Mouse (Mus musculus): ENCODE data around the gene Grik3. TPM values are rescaled to one million over a fixed set of nuclear protein-coding genes. Genes with fewer than 3 reads are reported as not detected.

Grik3 gene
- not detected in 2 replicates for polyA plus RNA-seq (2012; ENCODE audit: insufficient read depth, insufficient read length, missing spikeins)

DNA sequence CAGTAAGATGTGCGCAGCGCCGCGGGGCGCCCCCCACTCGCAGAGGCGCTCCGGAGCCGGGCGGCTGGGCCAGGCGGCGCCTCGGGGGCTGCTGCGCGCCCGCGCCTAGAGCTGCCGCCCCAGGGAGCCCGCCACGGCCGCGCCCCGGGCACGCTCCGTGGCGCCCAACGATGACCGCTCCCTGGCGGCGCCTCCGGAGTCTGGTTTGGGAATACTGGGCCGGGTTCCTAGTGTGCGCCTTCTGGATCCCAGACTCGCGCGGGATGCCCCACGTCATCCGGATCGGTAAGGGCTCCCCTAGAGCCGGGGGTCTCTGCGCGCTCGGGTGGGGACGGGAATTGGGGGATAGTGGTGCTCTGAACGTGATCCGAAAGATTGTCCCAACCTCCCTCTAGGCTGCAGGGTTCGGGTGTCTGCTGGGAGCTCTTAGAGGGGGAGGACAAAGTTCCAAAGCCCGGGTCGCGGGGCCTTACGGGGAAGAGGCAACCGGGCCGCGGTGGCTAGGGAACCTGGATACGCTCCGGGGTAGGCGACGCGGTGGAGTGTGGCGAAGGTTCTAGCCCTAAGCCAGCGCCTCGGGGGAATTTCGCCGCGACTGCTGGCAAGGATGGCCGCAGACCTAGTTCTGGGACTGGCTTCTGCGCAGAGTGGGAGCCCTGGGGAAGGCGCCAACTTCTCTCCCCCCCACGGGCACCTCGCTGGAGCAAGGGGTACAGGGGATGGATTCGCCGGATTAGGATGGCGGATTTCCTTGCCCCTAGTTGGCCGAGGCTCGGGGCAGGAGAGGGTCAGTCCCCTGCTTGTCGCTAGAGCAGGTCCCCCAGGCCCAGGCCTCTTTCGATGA, at the start of gene Grik3:
Grik3 (plus strand) TSS at position 40 of the 844 bp plus-strand sequence.
- no peaks in the 10 kb centered on the region for H3K4me1 ChIP-seq (ENCODE audit: control insufficient read depth, insufficient read depth, insufficient read length, low read length)
- H3K4me3 ChIP-seq (ENCODE audit: insufficient read depth, low read depth, low read length) = no peak within 1 kb of the TSS
- no peak within 1 kb of the TSS for H3K27ac ChIP-seq (replicated peaks; ENCODE audit: low read depth, low read length)

DNA sequence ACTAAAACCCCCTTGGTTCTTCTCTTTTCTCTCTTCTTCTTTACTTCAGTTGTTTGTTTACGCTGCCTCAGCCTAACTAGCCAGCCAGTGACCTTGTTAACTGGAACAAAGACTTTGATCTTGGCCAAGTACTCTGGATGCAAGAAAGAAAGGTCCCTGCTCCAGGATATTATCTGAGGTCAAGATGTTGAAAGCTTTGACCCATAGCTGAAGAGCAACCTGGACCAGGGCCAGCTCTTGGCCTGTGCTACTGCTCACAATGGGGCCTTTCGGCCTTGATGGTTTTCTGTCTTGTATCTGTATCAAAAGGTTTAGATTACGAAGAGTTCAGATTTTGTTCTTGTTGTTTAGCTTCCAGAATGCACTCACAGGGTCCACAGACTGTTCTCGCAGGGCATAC, 48.7 kb upstream of the Grik3 start:
- Histone ChIP-seq H3K27ac (replicated peaks; ENCODE audit: low read depth, low read length) (no peak overlapping the region), H3K4me1 (ENCODE audit: control insufficient read depth, insufficient read depth, insufficient read length, low read length) (no peaks in the 10 kb centered on the region), H3K4me3 (ENCODE audit: insufficient read depth, low read depth, low read length) (no peak overlapping the region)

DNA sequence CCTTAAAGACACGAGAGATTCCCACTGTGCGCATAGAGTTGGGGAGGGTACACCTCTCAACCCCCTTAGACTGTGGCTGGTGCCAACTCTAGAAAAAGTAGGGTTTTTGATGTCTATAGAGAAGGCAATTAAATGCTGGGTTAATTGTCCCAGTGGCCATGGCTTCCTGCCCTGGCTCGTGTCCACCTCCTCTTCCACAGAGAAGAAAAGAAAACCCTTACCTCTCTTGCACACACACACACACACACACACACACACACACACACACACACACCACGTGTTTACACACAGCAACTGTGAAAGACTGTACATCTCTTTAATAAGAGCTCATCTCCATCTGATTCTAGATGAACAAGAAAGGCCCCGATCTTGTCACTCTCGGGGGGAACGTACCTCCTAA, 46.1 kb upstream of the Grik3 start:
- Histone ChIP-seq H3K4me3 (ENCODE audit: insufficient read depth, low read depth, low read length) (no peak overlapping the region), H3K27ac (replicated peaks; ENCODE audit: low read depth, low read length) (no peak overlapping the region), H3K4me1 (ENCODE audit: control insufficient read depth, insufficient read depth, insufficient read length, low read length) (no peaks in the 10 kb centered on the region)

DNA sequence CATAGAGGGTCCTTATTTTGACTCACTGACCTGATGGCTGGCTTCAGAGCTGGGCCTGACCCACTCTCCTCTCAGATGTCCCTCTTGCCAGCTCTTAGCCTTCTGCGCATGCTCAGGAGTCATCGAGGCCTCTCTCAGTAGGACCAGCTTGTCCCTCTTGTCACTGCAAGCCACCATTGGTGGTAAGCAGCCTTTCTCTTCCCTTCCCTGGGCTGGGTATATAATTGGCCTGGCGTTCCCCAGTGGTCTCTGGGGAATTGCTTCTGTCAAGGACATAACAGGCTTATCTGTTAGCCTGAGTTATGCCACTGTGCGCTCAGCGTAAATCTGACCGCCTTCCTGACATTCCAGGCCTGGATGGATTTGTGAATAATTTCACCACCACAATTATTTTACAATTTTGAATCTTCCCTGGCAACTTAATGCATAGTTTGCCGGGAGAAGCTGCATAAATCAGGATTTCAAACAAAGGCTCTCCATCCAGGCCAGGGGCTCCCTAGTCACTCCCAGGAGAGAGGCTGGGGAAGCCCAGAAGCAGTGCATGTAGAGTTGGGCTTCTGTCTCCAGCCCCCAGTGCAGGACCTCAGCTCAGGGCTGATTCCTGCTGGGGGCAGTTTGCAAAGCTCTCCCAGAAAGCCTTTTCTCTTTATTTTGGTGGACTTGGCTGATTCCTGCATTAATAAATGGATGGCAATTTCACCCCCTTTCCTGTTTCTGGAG, 39.7 kb upstream of the Grik3 start:
- Histone ChIP-seq H3K4me3 (ENCODE audit: insufficient read depth, low read depth, low read length) (no peak overlapping the region), H3K27ac (replicated peaks; ENCODE audit: low read depth, low read length) (no peak overlapping the region), H3K4me1 (ENCODE audit: control insufficient read depth, insufficient read depth, insufficient read length, low read length) (no peaks in the 10 kb centered on the region)

DNA sequence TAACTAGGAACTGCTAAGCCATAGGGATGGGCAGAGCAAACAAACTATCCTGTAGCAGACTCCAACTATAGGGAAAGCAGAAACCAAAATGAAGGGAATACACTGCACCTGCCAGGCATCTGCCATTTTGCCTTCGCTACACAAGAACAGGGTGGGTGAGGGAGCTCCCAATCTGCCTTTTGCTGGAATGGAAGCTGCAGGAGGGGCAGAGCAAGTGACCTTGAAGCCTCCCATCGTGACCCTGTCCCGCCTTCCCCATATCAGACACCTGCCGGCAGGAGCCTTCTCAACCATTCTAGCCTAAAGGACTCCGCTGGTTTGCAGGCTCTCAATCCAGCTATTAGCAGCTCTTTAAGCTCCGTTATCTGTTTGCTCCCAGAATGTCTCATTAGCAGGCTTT, 38.7 kb upstream of the Grik3 start:
- H3K4me1 ChIP-seq (ENCODE audit: control insufficient read depth, insufficient read depth, insufficient read length, low read length) = no peaks in the 10 kb centered on the region

DNA sequence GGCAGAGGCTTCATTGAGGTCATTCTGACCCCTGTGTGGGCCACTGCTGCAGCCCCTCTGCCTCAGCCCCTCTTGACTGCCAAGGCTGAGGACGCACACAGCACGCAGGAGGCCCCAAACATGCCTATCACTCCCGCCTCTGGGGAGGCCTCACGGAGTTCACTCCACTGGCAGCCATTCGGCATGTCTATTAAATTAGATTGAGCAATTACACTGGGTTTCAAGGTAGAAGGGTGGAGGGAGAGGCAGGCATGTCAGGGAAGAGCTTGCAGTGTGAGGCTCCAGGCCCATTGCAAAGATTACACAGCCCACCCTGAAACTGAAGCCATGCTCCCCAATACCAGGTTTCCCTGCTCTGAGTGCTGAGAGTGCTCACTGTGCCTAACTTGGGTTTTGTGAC, 34.0 kb upstream of the Grik3 start:
- no peak overlapping the region for H3K4me3 ChIP-seq (ENCODE audit: insufficient read depth, low read depth, low read length)
- no peaks in the 10 kb centered on the region for H3K4me1 ChIP-seq (ENCODE audit: control insufficient read depth, insufficient read depth, insufficient read length, low read length)
- no peak overlapping the region for H3K27ac ChIP-seq (replicated peaks; ENCODE audit: low read depth, low read length)

More for the DNA sequence above, 38.7 kb upstream of the Grik3 start:
- Histone ChIP-seq H3K4me3 (ENCODE audit: insufficient read depth, low read depth, low read length) (no peak overlapping the region), H3K27ac (replicated peaks; ENCODE audit: low read depth, low read length) (no peak overlapping the region)

DNA sequence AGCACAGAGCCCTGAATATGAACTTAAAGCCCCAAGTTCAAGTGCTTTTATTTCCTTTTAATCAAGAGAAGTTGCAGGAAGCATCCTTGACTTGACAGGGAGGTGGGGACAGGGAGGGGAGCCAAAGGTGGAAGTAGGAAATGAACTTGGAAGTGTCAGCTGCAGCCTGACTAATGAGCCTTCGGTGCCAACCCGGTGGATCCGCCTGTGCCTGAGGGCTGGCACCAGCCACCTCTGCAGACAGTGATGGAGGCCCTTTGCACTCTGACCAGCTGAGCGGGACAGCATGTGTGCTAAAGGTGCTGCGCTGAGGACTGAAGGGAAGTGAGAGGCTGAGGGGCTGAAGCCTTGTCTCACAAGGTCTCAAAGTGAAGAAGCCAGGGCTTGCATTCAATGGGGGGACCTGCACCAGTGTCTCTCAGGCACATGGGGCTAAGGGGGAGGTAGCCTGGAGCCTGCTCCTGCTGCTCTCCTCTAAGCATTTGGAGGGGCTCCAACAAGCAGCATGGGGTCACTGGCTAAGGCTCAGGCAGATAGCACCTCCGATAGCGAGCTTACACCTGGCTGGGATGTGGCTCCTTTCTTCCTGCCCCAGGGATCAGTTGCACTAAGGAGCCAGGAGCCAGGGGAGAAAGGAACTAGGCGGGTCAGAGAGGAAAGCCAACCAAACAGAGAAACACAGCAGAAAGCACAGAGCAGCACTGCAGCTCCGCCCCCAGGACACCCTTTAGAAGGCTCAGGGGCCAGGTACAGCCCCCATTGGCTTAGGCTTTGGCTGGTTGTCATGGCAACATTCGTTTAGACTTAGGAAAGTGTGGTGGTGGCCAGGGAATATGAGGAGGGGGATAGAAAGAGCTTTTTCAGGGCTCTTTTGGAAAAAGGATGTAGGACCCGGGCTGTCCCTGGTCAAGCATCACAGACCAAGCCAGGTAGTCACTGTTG, 33.1 kb upstream of the Grik3 start:
- no peaks in the 10 kb centered on the region for H3K4me1 ChIP-seq (ENCODE audit: control insufficient read depth, insufficient read depth, insufficient read length, low read length)
- H3K4me3 ChIP-seq (ENCODE audit: insufficient read depth, low read depth, low read length) = no peak overlapping the region
- H3K27ac ChIP-seq (replicated peaks; ENCODE audit: low read depth, low read length) = no peak overlapping the region

DNA sequence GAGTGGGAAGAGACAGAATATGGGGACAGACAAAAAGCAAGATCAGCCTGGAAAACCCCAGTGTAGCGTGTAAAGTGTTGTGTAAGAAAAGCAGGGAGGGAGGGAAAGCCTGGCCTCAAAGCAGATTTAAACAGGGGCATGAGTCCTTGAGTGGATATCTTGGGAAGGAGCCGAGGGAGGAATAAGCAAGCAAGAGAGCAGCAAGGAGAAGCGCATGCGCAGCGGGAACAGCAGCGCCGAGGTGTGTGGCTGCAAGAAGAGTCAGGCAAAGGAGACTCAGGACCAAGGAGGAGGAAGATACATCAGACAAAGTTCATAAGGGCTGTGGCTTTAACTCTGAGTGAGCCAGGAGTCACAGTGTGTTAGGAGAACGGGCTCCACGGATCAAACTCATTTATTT, 30.7 kb upstream of the Grik3 start:
- H3K4me3 ChIP-seq (ENCODE audit: insufficient read depth, low read depth, low read length) = no peak overlapping the region
- H3K4me1 ChIP-seq (ENCODE audit: control insufficient read depth, insufficient read depth, insufficient read length, low read length) = no peaks in the 10 kb centered on the region
- H3K27ac ChIP-seq (replicated peaks; ENCODE audit: low read depth, low read length) = no peak overlapping the region

DNA sequence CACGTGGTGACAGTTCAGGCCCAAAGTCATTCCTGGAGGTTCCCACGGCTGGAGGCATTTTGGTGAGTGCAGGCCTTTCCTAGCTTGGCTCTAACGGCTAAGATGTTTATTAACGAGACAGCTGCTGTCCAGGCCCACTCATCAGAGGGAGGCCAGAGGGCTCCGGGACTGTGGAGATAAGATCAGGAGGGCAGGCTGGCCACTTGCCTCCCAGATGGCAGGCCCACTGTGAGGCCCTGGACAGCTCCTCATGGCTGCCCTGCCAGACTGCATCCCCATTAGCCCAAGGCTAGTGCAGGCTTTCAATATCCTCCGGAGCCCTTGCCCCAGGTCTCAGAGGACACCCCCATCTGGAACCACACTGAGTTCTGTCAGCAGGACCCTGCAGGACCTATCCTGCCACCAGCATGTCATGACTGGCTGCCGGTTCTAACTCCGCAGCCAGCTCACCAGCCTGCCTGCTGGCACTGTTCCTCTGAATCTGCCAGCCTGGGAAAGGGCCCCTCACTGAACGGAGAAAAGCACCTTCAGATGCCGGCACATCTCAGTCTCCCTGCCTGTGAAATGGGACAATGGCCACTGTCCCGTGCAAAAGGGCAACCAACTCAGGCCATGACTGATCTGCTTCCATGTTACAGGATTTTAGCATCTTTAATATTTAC, 20.7 kb upstream of the Grik3 start:
- H3K4me3 ChIP-seq (ENCODE audit: insufficient read depth, low read depth, low read length) = no peak overlapping the region
- H3K27ac ChIP-seq (replicated peaks; ENCODE audit: low read depth, low read length) = no peak overlapping the region
- H3K4me1 ChIP-seq (ENCODE audit: control insufficient read depth, insufficient read depth, insufficient read length, low read length) = no peaks in the 10 kb centered on the region

DNA sequence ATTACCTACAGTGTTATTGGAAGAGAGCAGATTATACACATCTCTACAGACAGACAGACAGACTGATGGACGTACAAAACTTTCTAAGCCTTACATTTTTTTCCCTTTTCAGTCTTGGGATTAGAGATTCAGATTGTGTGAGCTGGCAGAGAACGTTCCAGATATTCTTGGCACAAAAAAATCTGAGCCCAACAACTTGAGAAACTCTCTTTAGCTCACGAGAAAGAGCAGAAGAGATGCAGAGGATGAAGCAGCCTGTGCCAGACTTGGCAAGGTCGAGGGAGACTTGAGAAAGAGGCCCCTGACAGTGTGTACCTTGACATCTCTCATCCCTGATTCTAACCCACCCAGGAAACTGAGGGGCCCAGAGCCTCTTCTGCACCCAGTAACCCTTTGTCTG, 15.6 kb upstream of the Grik3 start:
- no peak overlapping the region for H3K27ac ChIP-seq (replicated peaks; ENCODE audit: low read depth, low read length)
- no peak overlapping the region for H3K4me3 ChIP-seq (ENCODE audit: insufficient read depth, low read depth, low read length)
- H3K4me1 ChIP-seq (ENCODE audit: control insufficient read depth, insufficient read depth, insufficient read length, low read length) = no peaks in the 10 kb centered on the region

DNA sequence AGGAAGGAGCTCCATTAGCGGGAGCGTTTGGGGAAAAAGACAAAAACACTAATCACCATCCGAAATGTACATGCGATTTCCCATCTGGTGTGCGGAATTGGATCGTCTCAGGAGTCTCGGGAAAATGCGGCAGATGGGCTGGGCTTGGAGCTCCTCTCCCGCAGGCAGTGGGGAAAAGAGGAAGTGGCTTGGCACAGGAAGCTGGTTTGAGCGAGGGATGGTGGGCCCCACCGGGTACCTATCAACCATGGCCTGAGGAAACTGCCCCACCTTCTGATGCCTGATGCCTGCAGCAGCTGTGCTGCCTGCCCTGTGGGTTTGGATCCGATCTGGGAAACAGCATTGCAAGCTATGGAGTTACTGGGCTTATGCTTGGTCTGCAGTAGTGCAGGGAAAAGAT, 12.4 kb upstream of the Grik3 start:
- Histone ChIP-seq H3K4me3 (ENCODE audit: insufficient read depth, low read depth, low read length) (no peak overlapping the region), H3K4me1 (ENCODE audit: control insufficient read depth, insufficient read depth, insufficient read length, low read length) (no peaks in the 10 kb centered on the region), H3K27ac (replicated peaks; ENCODE audit: low read depth, low read length) (no peak overlapping the region)

DNA sequence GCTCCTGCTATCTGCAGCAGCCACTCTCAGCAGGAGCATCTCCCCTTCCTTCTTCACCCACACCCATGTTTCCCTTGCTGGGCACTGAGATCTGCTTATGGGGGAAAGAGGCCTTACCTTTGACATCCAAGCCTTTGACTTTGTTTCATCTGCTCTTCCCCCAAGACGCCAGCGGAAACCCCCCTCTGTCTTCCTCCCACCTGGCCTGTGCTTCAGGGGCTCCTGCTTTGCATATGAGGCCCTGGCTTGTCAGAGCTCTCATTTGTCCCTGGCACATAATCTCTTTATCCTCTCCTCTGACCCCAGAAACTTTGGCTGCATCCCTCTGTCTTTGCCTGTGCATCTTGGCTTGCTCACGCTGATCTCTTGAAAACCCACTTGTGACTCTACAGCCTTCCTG, 9.2 kb upstream of the Grik3 start:
- H3K27ac ChIP-seq (replicated peaks; ENCODE audit: low read depth, low read length) = no peak overlapping the region
- H3K4me1 ChIP-seq (ENCODE audit: control insufficient read depth, insufficient read depth, insufficient read length, low read length) = no peaks in the 10 kb centered on the region
- no peak overlapping the region for H3K4me3 ChIP-seq (ENCODE audit: insufficient read depth, low read depth, low read length)

DNA sequence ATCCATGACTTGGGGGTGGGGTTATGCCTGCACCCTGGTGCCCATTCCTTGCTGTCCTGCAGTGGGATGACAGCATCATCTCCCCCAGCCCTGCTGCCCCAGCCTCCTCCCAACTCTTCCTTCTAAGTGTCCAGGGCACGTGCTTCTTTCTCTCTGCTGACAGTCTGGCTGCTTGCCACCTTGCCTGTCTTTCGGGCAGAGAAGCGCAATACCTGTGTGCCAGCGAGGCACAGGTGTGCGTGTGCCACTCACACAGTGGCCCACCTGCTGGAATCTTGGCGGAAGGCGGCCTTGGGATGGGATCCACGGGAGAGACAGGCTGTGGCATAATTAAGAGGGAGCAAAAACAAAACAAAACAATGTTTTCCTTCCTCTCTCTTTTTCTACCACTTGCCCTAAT, 6.4 kb upstream of the Grik3 start:
- Histone ChIP-seq H3K4me3 (ENCODE audit: insufficient read depth, low read depth, low read length) (no peak overlapping the region), H3K4me1 (ENCODE audit: control insufficient read depth, insufficient read depth, insufficient read length, low read length) (no peaks in the 10 kb centered on the region), H3K27ac (replicated peaks; ENCODE audit: low read depth, low read length) (no peak overlapping the region)

DNA sequence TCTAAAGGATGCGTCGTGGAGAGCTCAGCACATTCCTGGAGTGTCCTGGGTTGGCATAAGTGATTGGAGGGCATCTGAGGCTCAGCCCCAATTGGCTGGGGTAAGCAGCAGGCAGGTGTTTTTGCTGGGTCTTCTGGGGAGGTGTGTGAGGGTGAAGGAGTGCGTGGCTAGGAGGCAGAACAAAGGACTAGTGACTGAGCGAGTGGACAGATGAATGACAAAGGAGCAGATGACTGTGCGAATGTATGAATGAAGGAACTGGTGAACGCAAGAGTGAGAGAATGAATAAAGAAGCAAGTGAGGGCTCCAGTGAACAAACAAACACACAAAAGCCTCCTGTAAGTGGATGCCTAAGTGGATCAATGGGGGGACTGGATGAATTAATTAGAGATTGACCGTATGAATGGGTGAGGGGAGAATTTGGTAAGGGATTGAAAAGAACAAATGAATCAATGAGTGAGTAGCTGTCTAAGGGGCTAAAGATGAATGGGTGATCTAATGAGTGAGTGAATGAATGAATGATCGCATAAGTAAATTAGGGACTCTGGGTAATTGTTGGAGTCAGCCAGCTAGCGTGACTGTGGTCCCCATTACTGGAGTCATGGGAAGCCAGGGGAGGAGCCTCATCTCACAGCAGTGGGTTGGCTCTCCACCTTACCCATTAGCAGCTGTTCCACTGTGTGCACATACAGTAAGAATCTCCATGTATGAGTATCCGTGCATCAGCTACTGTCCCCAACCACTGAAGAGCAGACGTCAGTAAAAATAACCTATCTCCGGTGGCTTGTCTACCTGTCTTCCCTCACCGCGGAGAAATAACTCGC, 4.9 kb upstream of the Grik3 start:
- Histone ChIP-seq H3K4me1 (ENCODE audit: control insufficient read depth, insufficient read depth, insufficient read length, low read length) (no peaks in the 10 kb centered on the region), H3K27ac (replicated peaks; ENCODE audit: low read depth, low read length) (no peak overlapping the region)

More for the DNA sequence above, 4.9 kb upstream of the Grik3 start:
- H3K4me3 ChIP-seq (ENCODE audit: insufficient read depth, low read depth, low read length) = no peak overlapping the region

Measured in brown adipose tissue, adult 24 weeks (tissue).